ENCODE assay signal across 13 mouse cellular contexts in genomic region chr8:79060013-79060609, GRCm38 (mm10). TPM values are rescaled to one million over a fixed set of nuclear protein-coding genes. Genes with fewer than 3 reads are reported as not detected.
DNase-seq lines count a peak whose midpoint lies in the region; ATAC-seq and TF ChIP-seq lines count a peak whose summit lies in the region.
"Had no signal": no experiment of that assay in that cellular context is flagged by ENCODE, and none has a peak within 500 bp of the region (broad histone marks: within the 10 kb centered on the region; RNA-seq: fewer than 3 reads in every experiment).

No protein-coding gene starts in this region.

- no peak overlapping the region for H3K27ac ChIP-seq in kidney, embryonic 16.5 days (ENCODE audit: low read length)
- H3K27ac ChIP-seq in kidney, adult 2 months (ENCODE audit: insufficient read depth, low read depth, low read length) = no peak overlapping the region
- peak overlapping the region; percentile 10; the same call in 1 of the 2 replicates for H3K27ac ChIP-seq in limb, embryonic 13.5 days
- H3K27ac ChIP-seq: forebrain, embryonic 15.5 days had no signal

- ATAC-seq in kidney, embryonic 16.5 days (ENCODE audit: low FRiP score, low TSS enrichment) = peak; percentile 53; the same call in 1 of the 2 replicates
- no peak; the same call in 1 of the 2 replicates for ATAC-seq in limb, embryonic 13.5 days (ENCODE audit: low FRiP score, low read depth)
- ATAC-seq in monocyte, adult 5-6 weeks (replicated peaks; ENCODE audit: insufficient number of reproducible peaks, low FRiP score, low TSS enrichment, poor library complexity, severe bottlenecking) = no peak
- ATAC-seq: forebrain, embryonic 15.5 days had no signal

- no peaks in the 10 kb centered on the region for H3K27me3 ChIP-seq in kidney, embryonic 16.5 days (ENCODE audit: insufficient read depth, low read length)
- no peaks in the 10 kb centered on the region for H3K27me3 ChIP-seq in kidney, adult 2 months (replicated peaks; ENCODE audit: control insufficient read depth, insufficient read depth, low read length)
- H3K27me3 ChIP-seq in E14TG2a.4 (ENCODE audit: insufficient read depth, low read length) = no peaks in the 10 kb centered on the region
- no peaks in the 10 kb centered on the region for H3K27me3 ChIP-seq in limb, embryonic 13.5 days
- H3K27me3 ChIP-seq: forebrain, embryonic 15.5 days had no signal

- no peak overlapping the region for H3K4me3 ChIP-seq in kidney, embryonic 16.5 days (ENCODE audit: low read length)
- no peak overlapping the region for H3K4me3 ChIP-seq in kidney, adult 2 months (ENCODE audit: insufficient read depth, low read depth, low read length)
- peak overlapping the region; percentile 55 for H3K4me3 ChIP-seq in E14TG2a.4 (replicated peaks; ENCODE audit: low read length)
- H3K4me3 ChIP-seq in limb, embryonic 13.5 days = no peak overlapping the region
- H3K4me3 ChIP-seq: forebrain, embryonic 15.5 days; myocyte had no signal

- TF ChIP-seq CTCF in kidney, adult 2 months (conservative IDR thresholded peaks at IDR 0.05; ENCODE audit: insufficient read depth, insufficient read length, low read depth, low read length) = no peak
- TF ChIP-seq CTCF in E14TG2a.4 (conservative IDR thresholded peaks at IDR 0.05; ENCODE audit: low read length) = no peak

- H3K4me1 ChIP-seq in kidney, embryonic 16.5 days (ENCODE audit: insufficient read depth, low read length) = peaks cover 5% of the 10 kb centered on the region
- H3K4me1 ChIP-seq in kidney, adult 2 months (ENCODE audit: control insufficient read depth, insufficient read depth, low read length) = no peaks in the 10 kb centered on the region
- H3K4me1 ChIP-seq in E14TG2a.4 (replicated peaks; ENCODE audit: low read depth, low read length) = peaks cover 52% of the 10 kb centered on the region
- H3K4me1 ChIP-seq in limb, embryonic 13.5 days = peaks cover 36% of the 10 kb centered on the region
- H3K4me1 ChIP-seq: forebrain, embryonic 15.5 days had no signal

- no peak overlapping the region for H3K4me2 ChIP-seq in kidney, embryonic 16.5 days (replicated peaks; ENCODE audit: low read depth, low read length)
- H3K4me2 ChIP-seq in limb, embryonic 13.5 days (replicated peaks) = no peak overlapping the region
- H3K4me2 ChIP-seq: forebrain, embryonic 15.5 days had no signal

- peaks cover 23% of the 10 kb centered on the region for H3K36me3 ChIP-seq in kidney, embryonic 16.5 days (ENCODE audit: insufficient read depth, low read length)
- H3K36me3 ChIP-seq in kidney, adult 2 months (ENCODE audit: control insufficient read depth, insufficient read depth, low read length) = no peaks in the 10 kb centered on the region
- peaks cover 48% of the 10 kb centered on the region for H3K36me3 ChIP-seq in E14TG2a.4 (ENCODE audit: insufficient read depth, low read length)
- H3K36me3 ChIP-seq in limb, embryonic 13.5 days = peaks cover 45% of the 10 kb centered on the region

- WGBS in kidney, embryonic 16.5 days = 57% methylated on average over 19 of the region's 19 CpGs
- 80% methylated on average over 19 of the region's 19 CpGs for WGBS in kidney, adult 2 months
- 50% methylated on average over 19 of the region's 19 CpGs for WGBS in limb, embryonic 13.5 days

- no peak for TF ChIP-seq POLR2A in kidney, adult 2 months (IDR thresholded peaks at IDR 0.05; ENCODE audit: low read depth, low read length)

- DNase-seq in kidney, adult 2 months = no peak
- peak; percentile 27 for DNase-seq in embryo, embryonic 11.5 days (ENCODE audit: low read depth, low spot score)
- DNase-seq in layer of hippocampus, adult 18-20 months (ENCODE audit: low spot score in 2 of 2) = no peak
- no peak for DNase-seq in right cerebral cortex, adult 2 months (ENCODE audit: low spot score in 2 of 2)
- DNase-seq: cerebellum, postnatal 10 days; liver; retina, postnatal 1 day had no signal

- H3K9ac ChIP-seq in kidney, embryonic 16.5 days (replicated peaks; ENCODE audit: low read length) = no peak overlapping the region
- no peak overlapping the region for H3K9ac ChIP-seq in limb, embryonic 13.5 days
- H3K9ac ChIP-seq: forebrain, embryonic 15.5 days had no signal

- no peaks in the 10 kb centered on the region for H3K9me3 ChIP-seq in kidney, embryonic 16.5 days (ENCODE audit: low read length)
- H3K9me3 ChIP-seq in E14TG2a.4 (ENCODE audit: low read length) = no peaks in the 10 kb centered on the region
- no peaks in the 10 kb centered on the region for H3K9me3 ChIP-seq in limb, embryonic 13.5 days
- H3K9me3 ChIP-seq: forebrain, embryonic 15.5 days had no signal

RNA-seq across cellular contexts. Expression of gene Zfp827, which starts 31.9 kb away (rescaled TPM):
- 6.9 and 7.3 TPM in 2 replicates for polyA plus RNA-seq in kidney, embryonic 16.5 days (2015; fragmentation: Nextera tagmentation; extraction: Ambion mirVana)
- 9.6 and 11.4 TPM in 2 replicates for polyA plus RNA-seq in kidney, adult 2 months (2012; rRNA removed)
- 14.3 and 14.9 TPM in 2 replicates for polyA plus RNA-seq in limb, embryonic 13.5 days (2015; fragmentation: Nextera tagmentation; extraction: Ambion mirVana)
- total RNA-seq in layer of hippocampus, adult 18-20 months (2021) = 10 to 100 TPM; 30.5 to 31.1 TPM
- total RNA-seq in monocyte, adult 5-6 weeks (2017) = 1.2 to 8.0 TPM (median 2.2 TPM) in 3 replicates
